Mouse (Mus musculus) liver, adult 2 months (tissue): ENCODE data around the gene Psmb10.

Source experiments
- CTCF ChIP-seq: fragments of 200-500 bp; IDR thresholded peaks from 2 replicates; pipeline ENCODE4 v1.5.1; 2011; ENCODE audit warnings: low read depth, low read length, control low read depth
- POLR2A ChIP-seq: fragments of 200-500 bp; IDR thresholded peaks from 2 replicates; pipeline ENCODE4 v1.6.1; 2011; ENCODE audit warnings: low read length, control low read depth; ENCODE audit not compliant: insufficient read depth; ENCODE audit errors: extremely low read depth

GRCm38 (mm10) chr8:105951057-105951659 lies 12.9 kb upstream of the Psmb10 start:
- no peak for TF ChIP-seq POLR2A
- TF ChIP-seq CTCF: no peak
